In genomic region chr14:12839471-12839870, GRCm38 (mm10) we compare ENCODE assay signal across 20 mouse cellular contexts. TPM values are rescaled to one million over a fixed set of nuclear protein-coding genes. Genes with fewer than 3 reads are reported as not detected.
"Had no signal": no experiment of that assay in that cellular context is flagged by ENCODE, and none has a peak within 500 bp of the region (broad histone marks: within the 10 kb centered on the region; RNA-seq: fewer than 3 reads in every experiment).

No protein-coding gene starts in this region.

- H3K36me3 ChIP-seq: lung, embryonic 15.5 days; midbrain, embryonic 13.5 days; midbrain, embryonic 15.5 days; neural tube, embryonic 12.5 days; stomach, embryonic 15.5 days had no signal

- H3K27me3 ChIP-seq: lung, embryonic 15.5 days; megakaryocyte, embryonic 14.5 days; midbrain, embryonic 13.5 days; midbrain, embryonic 15.5 days; neural tube, embryonic 12.5 days; stomach, embryonic 15.5 days had no signal

- DNase-seq: lung, adult 2 months; lung, postnatal 14 days; lung, postnatal 36 days; right cerebral cortex, postnatal 14 days; thymus, adult 2 months; thymus, postnatal 25 days; thymus, postnatal 4 days had no signal

- H3K27ac ChIP-seq: lung, embryonic 15.5 days; macrophage; midbrain, embryonic 13.5 days; midbrain, embryonic 15.5 days; neural tube, embryonic 12.5 days; stomach, embryonic 15.5 days; stomach, postnatal 0 days had no signal

- ATAC-seq: lung, postnatal 0 days; midbrain, embryonic 13.5 days; midbrain, embryonic 15.5 days had no signal

- H3K9me3 ChIP-seq: lung, embryonic 15.5 days; megakaryocyte, embryonic 14.5 days; midbrain, embryonic 13.5 days; midbrain, embryonic 15.5 days; neural tube, embryonic 12.5 days; stomach, embryonic 15.5 days had no signal

- H3K4me3 ChIP-seq: lung, embryonic 15.5 days; megakaryocyte, embryonic 14.5 days; midbrain, embryonic 13.5 days; midbrain, embryonic 15.5 days; neural tube, embryonic 12.5 days; stomach, embryonic 15.5 days had no signal

- H3K4me1 ChIP-seq: lung, embryonic 15.5 days; megakaryocyte, embryonic 14.5 days; midbrain, embryonic 15.5 days; neural tube, embryonic 12.5 days; stomach, embryonic 15.5 days had no signal

- H3K4me2 ChIP-seq: lung, embryonic 15.5 days; midbrain, embryonic 11.5 days; midbrain, embryonic 13.5 days; midbrain, embryonic 15.5 days; neural tube, embryonic 12.5 days; stomach, embryonic 15.5 days had no signal

- H3K9ac ChIP-seq: lung, embryonic 15.5 days; midbrain, embryonic 13.5 days; midbrain, embryonic 15.5 days; neural tube, embryonic 12.5 days; stomach, embryonic 15.5 days had no signal

RNA-seq across cellular contexts. Expression of gene Cadps, which starts 16.6 kb away (rescaled TPM):
- total RNA-seq: megakaryocyte progenitor cell, adult 5-6 weeks; monocyte, adult 5-6 weeks; neutrophil, adult 5-6 weeks had no signal
- polyA plus RNA-seq: macrophage had no signal
